Mouse (Mus musculus): ENCODE results near the gene Creb3l2. TPM values are rescaled to one million over a fixed set of nuclear protein-coding genes. Genes with fewer than 3 reads are reported as not detected.

Creb3l2 gene
- 3.9 and 4.1 TPM in 2 replicates for polyA plus RNA-seq (2012)

GRCm38 (mm10) chr6:37442041-37442667 lies at the start of gene Creb3l2:
Gene Creb3l2 (minus strand): TSS chr6:37442146.

DNA sequence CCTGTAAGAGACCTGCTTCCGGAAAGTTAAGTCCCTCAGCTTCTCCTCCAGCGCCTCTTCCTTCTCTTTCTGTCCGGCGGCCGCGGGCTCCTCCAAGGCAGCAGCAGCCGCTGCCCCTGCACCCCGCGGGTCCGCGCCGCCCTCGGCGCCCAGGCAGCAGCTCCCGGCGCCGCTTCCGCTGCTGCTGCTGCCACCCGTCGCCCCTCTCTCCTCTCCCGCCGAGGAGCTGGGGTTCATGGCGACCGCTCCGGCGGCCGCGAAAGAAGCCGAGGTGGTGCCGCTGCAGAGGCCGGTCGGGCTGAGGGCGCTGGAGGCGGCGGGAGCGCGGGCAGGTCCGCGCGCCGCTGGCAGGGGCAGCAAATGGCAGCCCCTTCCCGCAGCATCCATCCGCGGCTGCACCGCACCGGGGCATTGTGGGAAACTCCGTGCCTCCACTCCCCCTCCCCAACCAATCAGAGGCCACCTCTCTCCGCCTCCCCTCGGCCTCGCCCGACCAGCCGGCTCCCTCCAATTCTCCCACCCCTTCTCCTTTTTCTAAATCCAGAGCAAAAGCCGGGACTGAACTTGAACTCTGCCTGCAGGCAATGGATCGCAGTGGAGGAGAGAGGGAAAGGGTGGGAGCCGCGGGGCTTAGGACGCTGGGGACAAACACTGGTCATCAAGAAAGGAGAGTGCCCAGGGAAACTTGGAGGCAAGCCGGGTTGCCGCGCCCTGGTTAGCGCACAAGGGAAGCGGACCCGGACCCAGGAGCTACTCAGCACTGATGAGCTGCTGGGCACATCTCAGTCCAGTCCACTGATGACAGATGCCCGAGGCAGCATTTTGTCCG lies 142.2 kb downstream of the Creb3l2 start, which contains the start of gene Dgki:
TSS of gene Dgki (minus strand) at position 623 of the 829 bp plus-strand sequence.

Other genes starting within 250 kb of the Creb3l2 start
- 0.12 TPM in 2 replicates for gene Dgki, start 142.0 kb downstream of the Creb3l2 start, polyA plus RNA-seq (2012)
- gene Akr1d1, start 88.0 kb upstream of the Creb3l2 start, polyA plus RNA-seq (2012) = not detected in 2 replicates

All from megakaryocyte-erythroid progenitor cell, adult 5 weeks (primary cell).